Mouse (Mus musculus): ENCODE results near the gene Tbx22. TPM values are rescaled to one million over a fixed set of nuclear protein-coding genes. Genes with fewer than 3 reads are reported as not detected.

Tbx22 gene
- not detected in 2 replicates for polyA plus RNA-seq (2021; fragmentation: Nextera tagmentation)
- long read RNA-seq, experiment 1: 0 reads
- long read RNA-seq, experiment 2: 0 reads

DNA sequence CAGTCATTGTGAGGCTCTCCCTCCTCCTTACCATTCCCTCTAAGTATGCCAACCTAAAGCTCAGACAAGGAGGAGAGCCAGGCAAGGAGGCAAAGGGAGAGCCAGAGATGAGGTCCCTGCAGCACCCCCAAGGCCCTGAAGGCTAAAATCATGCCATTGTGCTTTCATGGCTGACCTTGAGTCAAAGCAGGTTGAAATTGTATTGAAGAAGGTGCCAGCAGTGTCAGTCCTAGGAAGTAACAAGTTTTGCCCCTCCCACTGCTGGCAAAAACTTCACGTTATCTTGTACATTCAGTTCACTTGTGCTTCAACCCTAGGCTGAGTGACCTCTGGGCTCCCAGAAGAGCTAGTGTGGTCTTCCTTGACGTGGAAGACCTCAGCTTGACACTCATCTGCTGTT, at the start of gene Tbx22:
TSS of gene Tbx22 (plus strand) at position 301 of the 400 bp plus-strand sequence.

Other genes starting within 250 kb of the Tbx22 start
- gene Tent5d, start 124.6 kb downstream of the Tbx22 start, polyA plus RNA-seq (2021; fragmentation: Nextera tagmentation): not detected in 2 replicates
- gene 2610002M06Rik, start 148.4 kb downstream of the Tbx22 start, polyA plus RNA-seq (2021; fragmentation: Nextera tagmentation): 6.9 and 7.0 TPM in 2 replicates

Data from layer of hippocampus, adult 6 months (tissue).